Mouse (Mus musculus): ENCODE data around the gene Myh14.

DNA sequence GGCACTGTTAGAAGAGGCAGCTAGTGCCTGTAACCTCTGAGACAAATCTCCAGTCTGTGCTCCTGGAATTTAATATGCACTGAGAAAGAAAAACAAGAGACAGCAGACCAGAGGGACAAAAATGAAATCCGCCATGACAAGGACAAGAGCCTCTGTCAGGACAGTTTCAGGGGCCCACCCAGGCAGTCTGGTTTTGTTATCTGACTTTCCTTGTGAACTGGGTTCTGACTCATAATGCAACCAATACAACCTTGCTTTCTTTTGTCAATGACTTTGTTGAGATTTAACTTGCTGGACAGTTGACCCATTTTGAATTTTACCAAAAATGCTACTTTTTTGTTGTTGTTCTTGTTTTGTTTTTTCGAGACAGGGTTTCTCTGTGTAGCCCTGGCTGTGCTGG lies 113.0 kb downstream of the Myh14 start:
- TF ChIP-seq HCFC1 (IDR thresholded peaks at IDR 0.05; ENCODE audit: low read depth, low read length) (no peak), EP300 (IDR thresholded peaks at IDR 0.05; ENCODE audit: low read length) (peak; percentile 69)

Data from CH12.LX (cell line).